Mouse (Mus musculus): ENCODE measurements around the gene Gdf1. TPM values are rescaled to one million over a fixed set of nuclear protein-coding genes. Genes with fewer than 3 reads are reported as not detected.

Gdf1 gene
- polyA plus RNA-seq, 1 experiment: 1.1 TPM

DNA sequence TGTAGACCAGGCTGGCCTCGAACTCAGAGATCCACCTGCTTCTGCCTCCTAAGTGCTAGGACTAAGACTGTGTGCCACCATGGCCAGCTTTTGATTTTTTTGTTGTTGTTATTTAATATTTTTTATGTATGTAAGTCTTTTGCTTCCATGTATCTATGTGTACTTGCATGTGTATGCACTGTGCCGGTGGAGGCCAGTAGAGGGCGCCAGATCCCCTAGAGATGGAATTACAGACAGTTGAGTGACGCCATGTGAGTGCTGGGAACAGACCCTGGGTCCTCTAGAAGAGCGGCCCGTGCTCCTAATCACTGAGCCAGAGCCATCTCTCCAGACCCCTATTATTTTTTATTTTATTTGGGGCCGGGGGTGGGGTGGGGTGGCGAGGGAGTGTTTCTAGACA lies 42.9 kb upstream of the Gdf1 start:
- Histone ChIP-seq H3K4me1 (ENCODE audit: control insufficient read depth, insufficient read depth, insufficient read length, low read length) (no peaks in the 10 kb centered on the region), H3K36me3 (ENCODE audit: control insufficient read depth, insufficient read depth, low read length) (no peaks in the 10 kb centered on the region; the same call in 1 of the 2 replicates), H3K27me3 (ENCODE audit: control insufficient read depth, insufficient read depth, low read length) (peaks cover 5% of the 10 kb centered on the region; the same call in 1 of the 2 replicates), H3K27ac (ENCODE audit: insufficient read depth, low read depth, low read length) (no peak overlapping the region), H3K4me3 (ENCODE audit: low read depth, low read length) (no peak overlapping the region)
- WGBS: 90% methylated on average over 8 of the region's 8 CpGs
- TF ChIP-seq POLR2A (IDR thresholded peaks at IDR 0.05; ENCODE audit: low read depth, low read length) (no peak), CTCF (IDR thresholded peaks at IDR 0.05; ENCODE audit: extremely low read depth, insufficient read length, insufficient replicate concordance, low read depth, low read length) (peak; percentile 40; the same call in 1 of the 2 replicates)

DNA sequence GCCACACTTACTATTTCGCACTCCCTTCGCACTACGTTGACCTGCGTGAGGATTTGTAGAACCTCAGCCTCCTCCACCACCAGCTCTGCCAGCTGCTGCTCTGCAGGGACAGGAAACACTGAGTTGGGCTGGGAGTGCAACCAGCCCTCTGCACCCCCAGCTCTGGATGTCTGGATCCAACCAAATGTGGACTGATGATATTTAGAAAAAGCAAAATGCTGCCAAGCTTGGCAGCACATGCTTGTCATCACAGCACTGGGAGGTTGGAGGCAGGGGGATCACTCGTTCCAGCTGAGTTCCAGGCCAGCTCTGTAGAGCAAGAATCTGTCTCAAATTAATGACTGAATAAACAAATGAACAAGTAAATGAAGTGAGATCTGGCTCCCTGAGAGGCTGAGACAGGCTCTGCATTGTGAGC lies 35.6 kb upstream of the Gdf1 start:
- 77% methylated on average over 5 of the region's 5 CpGs for WGBS
- no peaks in the 10 kb centered on the region for H3K27me3 ChIP-seq (ENCODE audit: control insufficient read depth, insufficient read depth, low read length)
- no peak overlapping the region for H3K4me3 ChIP-seq (ENCODE audit: low read depth, low read length)
- peaks cover 55% of the 10 kb centered on the region for H3K36me3 ChIP-seq (ENCODE audit: control insufficient read depth, insufficient read depth, low read length)
- TF ChIP-seq POLR2A (IDR thresholded peaks at IDR 0.05; ENCODE audit: low read depth, low read length) (no peak), CTCF (IDR thresholded peaks at IDR 0.05; ENCODE audit: extremely low read depth, insufficient read length, insufficient replicate concordance, low read depth, low read length) (no peak)
- no peaks in the 10 kb centered on the region for H3K4me1 ChIP-seq (ENCODE audit: control insufficient read depth, insufficient read depth, insufficient read length, low read length)
- no peak overlapping the region for H3K27ac ChIP-seq (ENCODE audit: insufficient read depth, low read depth, low read length)

DNA sequence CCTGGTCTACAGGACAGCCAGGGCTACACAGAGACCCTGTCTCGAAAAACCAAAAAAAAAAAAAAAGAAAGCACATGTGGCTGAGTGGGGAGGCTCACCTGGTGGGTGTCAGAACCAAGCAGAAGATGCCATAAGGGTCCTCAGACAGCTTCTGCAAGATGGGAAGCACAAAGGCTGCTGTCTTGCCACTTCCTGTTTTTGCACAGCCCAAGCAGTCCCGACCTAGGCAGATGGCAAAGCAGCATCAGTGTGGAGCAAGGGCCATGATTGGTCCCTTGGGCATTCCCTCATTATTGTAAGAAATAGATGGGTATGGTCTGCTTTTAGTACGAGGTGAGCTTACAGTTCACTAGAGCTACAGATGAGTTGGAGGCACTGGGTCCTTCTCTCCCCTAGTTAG lies 28.7 kb upstream of the Gdf1 start:
- no peaks in the 10 kb centered on the region for H3K27me3 ChIP-seq (ENCODE audit: control insufficient read depth, insufficient read depth, low read length)
- no peak for TF ChIP-seq POLR2A (IDR thresholded peaks at IDR 0.05; ENCODE audit: low read depth, low read length)
- peak overlapping the region; percentile 36; the same call in 1 of the 2 replicates for H3K27ac ChIP-seq (ENCODE audit: insufficient read depth, low read depth, low read length)
- H3K36me3 ChIP-seq (ENCODE audit: control insufficient read depth, insufficient read depth, low read length): peaks cover 37% of the 10 kb centered on the region
- H3K4me1 ChIP-seq (ENCODE audit: control insufficient read depth, insufficient read depth, insufficient read length, low read length): peaks cover 5% of the 10 kb centered on the region; the same call in 1 of the 2 replicates
- 64% methylated on average over 3 of the region's 3 CpGs for WGBS
- H3K4me3 ChIP-seq (ENCODE audit: low read depth, low read length): no peak overlapping the region

DNA sequence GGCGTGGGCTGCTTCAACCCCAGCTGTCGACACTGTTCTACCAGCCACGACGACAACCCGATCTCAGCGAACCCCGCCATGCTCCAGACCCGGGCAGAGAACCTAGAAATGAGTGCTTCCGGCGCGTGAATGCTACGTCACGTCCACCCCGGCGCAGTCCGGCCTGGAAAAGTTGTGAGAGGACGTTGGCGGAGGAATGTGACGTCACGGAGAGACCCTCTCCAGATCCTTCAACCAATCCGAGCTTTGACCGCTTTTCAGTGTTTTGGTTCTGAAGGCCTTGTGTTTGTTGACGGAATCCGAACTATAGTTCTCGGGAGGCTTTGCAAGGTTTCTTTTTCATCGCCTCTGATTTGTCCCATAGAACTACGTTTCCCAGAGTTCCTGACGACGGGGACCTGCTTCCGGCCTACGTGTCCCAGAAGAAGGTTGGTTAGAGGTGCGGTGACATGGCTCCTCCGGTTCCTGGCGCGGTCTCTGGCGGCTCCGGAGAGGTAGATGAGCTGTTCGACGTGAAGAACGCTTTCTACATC lies 27.2 kb upstream of the Gdf1 start, which contains the start of the genes Ddx49 and Cope:
Gene Ddx49 (minus strand): TSS at position 132 of the 533 bp plus-strand sequence.
Gene Cope (plus strand): TSS at position 161 of the 533 bp plus-strand sequence.
- Histone ChIP-seq H3K27me3 (ENCODE audit: control insufficient read depth, insufficient read depth, low read length) (no peaks in the 10 kb centered on the region), H3K4me1 (ENCODE audit: control insufficient read depth, insufficient read depth, insufficient read length, low read length) (peaks cover 5% of the 10 kb centered on the region; the same call in 1 of the 2 replicates), H3K4me3 (ENCODE audit: low read depth, low read length) (peak within 1 kb of the TSS; percentile 81), H3K27ac (ENCODE audit: insufficient read depth, low read depth, low read length) (peak within 1 kb of the TSS; percentile 47), H3K36me3 (ENCODE audit: control insufficient read depth, insufficient read depth, low read length) (peaks cover 32% of the 10 kb centered on the region)
- TF ChIP-seq POLR2A (IDR thresholded peaks at IDR 0.05; ENCODE audit: low read depth, low read length) (peak; percentile 41; the same call in 1 of the 2 replicates), CTCF (IDR thresholded peaks at IDR 0.05; ENCODE audit: extremely low read depth, insufficient read length, insufficient replicate concordance, low read depth, low read length) (no peak)
- under 1% methylated on average over 40 of the region's 40 CpGs for WGBS

DNA sequence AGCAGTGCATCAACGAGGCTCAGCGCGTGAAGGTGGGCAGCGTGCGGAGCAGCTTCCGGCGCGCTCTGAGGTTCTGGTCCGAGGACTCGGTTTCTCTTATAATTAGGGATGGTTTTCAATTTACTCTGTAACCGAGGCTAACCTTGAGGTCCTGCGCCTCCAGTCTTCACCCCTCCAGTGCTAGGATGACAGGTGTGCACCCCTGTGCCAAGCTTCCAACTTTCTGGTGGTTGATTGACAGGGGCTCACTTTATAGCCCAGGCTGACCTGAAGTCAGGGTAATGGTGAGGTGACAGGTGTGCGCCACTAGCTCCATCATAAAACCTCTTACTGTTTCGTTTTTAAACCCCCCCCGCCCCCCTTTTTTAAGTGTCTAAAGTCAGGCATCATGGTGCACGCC lies 26.7 kb upstream of the Gdf1 start:
- WGBS: under 1% methylated on average over 16 of the region's 16 CpGs
- Histone ChIP-seq H3K27ac (ENCODE audit: insufficient read depth, low read depth, low read length) (peak overlapping the region; percentile 47), H3K27me3 (ENCODE audit: control insufficient read depth, insufficient read depth, low read length) (no peaks in the 10 kb centered on the region), H3K4me1 (ENCODE audit: control insufficient read depth, insufficient read depth, insufficient read length, low read length) (peaks cover 5% of the 10 kb centered on the region; the same call in 1 of the 2 replicates), H3K36me3 (ENCODE audit: control insufficient read depth, insufficient read depth, low read length) (peaks cover 32% of the 10 kb centered on the region), H3K4me3 (ENCODE audit: low read depth, low read length) (peak overlapping the region; percentile 81)
- TF ChIP-seq CTCF (IDR thresholded peaks at IDR 0.05; ENCODE audit: extremely low read depth, insufficient read length, insufficient replicate concordance, low read depth, low read length): no peak
- no peak for TF ChIP-seq POLR2A (IDR thresholded peaks at IDR 0.05; ENCODE audit: low read depth, low read length)

DNA sequence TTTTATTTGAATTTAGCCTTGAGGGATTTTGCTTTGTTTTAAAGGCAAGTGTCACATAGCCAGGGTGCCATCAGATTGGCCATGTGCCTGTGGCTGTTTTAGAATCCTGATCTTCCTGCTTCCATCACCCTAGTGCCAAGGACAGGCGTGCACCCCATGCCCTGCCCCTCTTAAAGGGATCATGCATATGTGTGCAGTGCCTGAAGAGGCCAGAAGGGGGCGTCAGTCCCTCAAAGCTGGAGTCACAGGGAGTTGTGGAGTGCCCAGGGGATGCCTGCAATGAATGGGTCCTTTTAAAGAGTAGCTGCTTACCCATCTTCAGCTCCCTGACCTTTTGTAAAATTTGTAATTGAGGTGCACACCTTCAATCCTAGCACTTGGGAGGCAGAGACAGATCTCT lies 20.3 kb upstream of the Gdf1 start:
- Histone ChIP-seq H3K27ac (ENCODE audit: insufficient read depth, low read depth, low read length) (no peak overlapping the region), H3K4me1 (ENCODE audit: control insufficient read depth, insufficient read depth, insufficient read length, low read length) (no peaks in the 10 kb centered on the region), H3K4me3 (ENCODE audit: low read depth, low read length) (no peak overlapping the region), H3K36me3 (ENCODE audit: control insufficient read depth, insufficient read depth, low read length) (peaks cover 68% of the 10 kb centered on the region), H3K27me3 (ENCODE audit: control insufficient read depth, insufficient read depth, low read length) (no peaks in the 10 kb centered on the region)
- 28% methylated on average over 2 of the region's 2 CpGs for WGBS
- TF ChIP-seq CTCF (IDR thresholded peaks at IDR 0.05; ENCODE audit: extremely low read depth, insufficient read length, insufficient replicate concordance, low read depth, low read length) (peak; percentile 54; the same call in 1 of the 2 replicates), POLR2A (IDR thresholded peaks at IDR 0.05; ENCODE audit: low read depth, low read length) (no peak)

DNA sequence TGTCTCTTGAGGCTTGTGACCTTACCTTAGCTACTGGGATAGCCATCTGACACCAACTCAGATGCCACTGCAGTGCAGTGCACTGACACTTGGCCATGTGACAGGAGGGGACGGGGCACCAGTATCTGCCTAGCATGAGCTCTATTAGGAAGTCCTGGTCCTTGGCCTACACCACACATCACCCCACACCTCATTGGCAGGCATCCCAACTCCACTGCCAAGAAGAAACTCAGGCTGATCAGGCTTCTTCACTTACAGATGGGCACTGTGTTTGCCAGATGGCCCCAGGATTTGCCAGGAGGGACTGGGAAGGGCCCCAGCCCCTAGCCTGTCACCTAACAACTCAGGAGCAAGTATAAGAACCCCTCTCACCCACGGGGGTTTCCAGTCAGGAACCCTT lies 16.2 kb upstream of the Gdf1 start:
- Histone ChIP-seq H3K27me3 (ENCODE audit: control insufficient read depth, insufficient read depth, low read length) (no peaks in the 10 kb centered on the region; the same call in 1 of the 2 replicates), H3K27ac (ENCODE audit: insufficient read depth, low read depth, low read length) (no peak overlapping the region), H3K4me1 (ENCODE audit: control insufficient read depth, insufficient read depth, insufficient read length, low read length) (0 out of 2 replicates have a peak, but pooled peaks cover 3% of the 10 kb centered on the region), H3K4me3 (ENCODE audit: low read depth, low read length) (no peak overlapping the region), H3K36me3 (ENCODE audit: control insufficient read depth, insufficient read depth, low read length) (peaks cover 38% of the 10 kb centered on the region)
- WGBS: 62% methylated on average over 2 of the region's 2 CpGs
- TF ChIP-seq POLR2A (IDR thresholded peaks at IDR 0.05; ENCODE audit: low read depth, low read length) (no peak), CTCF (IDR thresholded peaks at IDR 0.05; ENCODE audit: extremely low read depth, insufficient read length, insufficient replicate concordance, low read depth, low read length) (no peak)
